Comparison of ENCODE assay signal across 8 mouse cellular contexts in genomic region chr4:137118332-137118715, GRCm38 (mm10).
DNase-seq lines count a peak whose midpoint lies in the region; ATAC-seq and TF ChIP-seq lines count a peak whose summit lies in the region.

No protein-coding gene starts in this region.

- TF ChIP-seq EP300 in liver, postnatal 0 days (IDR thresholded peaks at IDR 0.05; ENCODE audit: low read depth): no peak

- peaks cover 12% of the 10 kb centered on the region for H3K4me1 ChIP-seq in heart, embryonic 13.5 days
- H3K4me1 ChIP-seq in hindbrain, embryonic 11.5 days (replicated peaks; ENCODE audit: control insufficient read depth, insufficient read depth, low read length): 0 out of 2 replicates have a peak, but pooled peaks cover 3% of the 10 kb centered on the region
- peaks cover 6% of the 10 kb centered on the region; the same call in 1 of the 2 replicates for H3K4me1 ChIP-seq in liver, postnatal 0 days (ENCODE audit: insufficient read depth)

- no peak for ATAC-seq in heart, embryonic 13.5 days (ENCODE audit: extremely low read depth, insufficient number of reproducible peaks, low FRiP score, low TSS enrichment)
- peak; percentile 38; the same call in 1 of the 2 replicates for ATAC-seq in hindbrain, embryonic 11.5 days (ENCODE audit: low FRiP score)
- peak; percentile 56 for ATAC-seq in liver, postnatal 0 days

- no peak for DNase-seq in heart, adult 18-20 months
- DNase-seq in MN1 (ENCODE audit: low spot score): peak; percentile 74
- DNase-seq in hindbrain, embryonic 11.5 days (ENCODE audit: low spot score): no peak
- DNase-seq in liver, postnatal 0 days: no peak
- no peak for DNase-seq in left cerebral cortex, adult 11 months (ENCODE audit: low spot score)
- DNase-seq in yolk sac, embryonic 10.5 days (ENCODE audit: low spot score): no peak
- DNase-seq in layer of hippocampus, adult 18-20 months (ENCODE audit: low spot score in 2 of 2): no peak

- no peak overlapping the region for H3K27ac ChIP-seq in heart, embryonic 13.5 days (replicated peaks)
- no peak overlapping the region for H3K27ac ChIP-seq in hindbrain, embryonic 11.5 days (ENCODE audit: low read depth, low read length)
- peak overlapping the region; percentile 90 for H3K27ac ChIP-seq in liver, postnatal 0 days (ENCODE audit: low read depth)

- peak overlapping the region; percentile 68 for H3K4me2 ChIP-seq in heart, embryonic 13.5 days
- peak overlapping the region; percentile 47 for H3K4me2 ChIP-seq in hindbrain, embryonic 11.5 days (replicated peaks; ENCODE audit: low read depth, low read length)
- H3K4me2 ChIP-seq in liver, postnatal 0 days (ENCODE audit: low read depth, low read length): peak overlapping the region; percentile 54

- peak overlapping the region; percentile 60 for H3K9ac ChIP-seq in heart, embryonic 13.5 days
- peak overlapping the region; percentile 36 for H3K9ac ChIP-seq in hindbrain, embryonic 11.5 days (ENCODE audit: low read depth, low read length)
- H3K9ac ChIP-seq in liver, postnatal 0 days (replicated peaks): no peak overlapping the region

- no peak for TF ChIP-seq CTCF in liver, postnatal 0 days (IDR thresholded peaks at IDR 0.05; ENCODE audit: low read depth)

- H3K36me3 ChIP-seq in heart, embryonic 13.5 days: no peaks in the 10 kb centered on the region
- H3K36me3 ChIP-seq in hindbrain, embryonic 11.5 days (ENCODE audit: control insufficient read depth, insufficient read depth, low read length): no peaks in the 10 kb centered on the region
- H3K36me3 ChIP-seq in liver, postnatal 0 days (replicated peaks; ENCODE audit: insufficient read depth, low read length): no peaks in the 10 kb centered on the region

- H3K27me3 ChIP-seq in heart, embryonic 13.5 days (replicated peaks): peaks cover 35% of the 10 kb centered on the region
- H3K27me3 ChIP-seq in hindbrain, embryonic 11.5 days (ENCODE audit: control insufficient read depth, insufficient read depth, low read length): 0 out of 2 replicates have a peak, but pooled peaks cover 2% of the 10 kb centered on the region
- H3K27me3 ChIP-seq in liver, postnatal 0 days (ENCODE audit: insufficient read depth, low read length): 0 out of 2 replicates have a peak, but pooled peaks cover 4% of the 10 kb centered on the region

- H3K4me3 ChIP-seq in heart, embryonic 13.5 days: peak overlapping the region; percentile 43
- H3K4me3 ChIP-seq in hindbrain, embryonic 11.5 days (ENCODE audit: low read depth, low read length): peak overlapping the region; percentile 18
- H3K4me3 ChIP-seq in liver, postnatal 0 days (ENCODE audit: low read depth, low read length): no peak overlapping the region

- H3K9me3 ChIP-seq in heart, embryonic 13.5 days: no peaks in the 10 kb centered on the region
- H3K9me3 ChIP-seq in hindbrain, embryonic 11.5 days (ENCODE audit: control insufficient read depth, low read length): no peaks in the 10 kb centered on the region
- no peaks in the 10 kb centered on the region for H3K9me3 ChIP-seq in liver, postnatal 0 days (ENCODE audit: low read length)

- 16% methylated on average over 10 of the region's 10 CpGs for WGBS in heart, embryonic 13.5 days
- 27% methylated on average over 9 of the region's 10 CpGs for WGBS in hindbrain, embryonic 11.5 days
- WGBS in liver, postnatal 0 days (ENCODE audit: insufficient replicate concordance): 22% methylated on average over 9 of the region's 10 CpGs
